Mouse (Mus musculus) urinary bladder, postnatal 0 days (tissue): ENCODE results near the gene Csf2ra. TPM values are rescaled to one million over a fixed set of nuclear protein-coding genes. Genes with fewer than 3 reads are reported as not detected.

Experiments
- polyA plus RNA-seq: library from polyadenylated mRNA; unstranded; fragments of >200 nt; fragmentation: Nextera tagmentation; extraction: Ambion mirVana; gene quantifications from 2 replicates; pipeline ENCODE4 v1.2.1, GENCODE M21; 2015

Gene Csf2ra
- 18.6 and 39.0 TPM in 2 replicates for polyA plus RNA-seq

GRCm38 (mm10) chr19:61227941-61228701 lies at the start of gene Csf2ra:
Gene Csf2ra, minus strand, starts transcription at chr19:61228429.

GRCm38 (mm10) chr19:61183590-61183989 lies 44.6 kb downstream of the Csf2ra start, which contains the start of gene Gm6020:
Gene Gm6020, plus strand, starts transcription at chr19:61183890.

GRCm38 (mm10) chr19:61175756-61176324 lies 52.4 kb downstream of the Csf2ra start, which contains the start of gene Gm7102:
Gene Gm7102, minus strand, starts transcription at chr19:61176309.

Other genes with a start within 250 kb of the Csf2ra start
- 15.2 and 17.0 TPM in 2 replicates for gene Zfp950, start 87.6 kb downstream of the Csf2ra start, polyA plus RNA-seq
- gene Gm7102, start 52.1 kb downstream of the Csf2ra start, polyA plus RNA-seq, result not detected in 2 replicates
- not detected in 2 replicates for gene Gm6020, start 44.5 kb downstream of the Csf2ra start, polyA plus RNA-seq
- not detected in 2 replicates for gene Gm21060, start 68.6 kb upstream of the Csf2ra start, polyA plus RNA-seq